ENCODE assay signal across 12 mouse cellular contexts in genomic region chr13:85926825-85927737, GRCm38 (mm10).
DNase-seq lines count a peak whose midpoint lies in the region; ATAC-seq and TF ChIP-seq lines count a peak whose summit lies in the region.
"Had no signal": no experiment of that assay in that cellular context is flagged by ENCODE, and none has a peak within 500 bp of the region (broad histone marks: within the 10 kb centered on the region; RNA-seq: fewer than 3 reads in every experiment).

No protein-coding gene starts in this region.

- peak; percentile 73; the same call in 1 of the 2 replicates for ATAC-seq in limb, embryonic 11.5 days (ENCODE audit: insufficient number of reproducible peaks, low FRiP score, low TSS enrichment, low read depth)
- peak; percentile 72 for ATAC-seq in midbrain, embryonic 14.5 days (ENCODE audit: low FRiP score, low TSS enrichment)
- ATAC-seq: activated CD4-positive, CD25-positive, alpha-beta regulatory T cell, adult 4 months had no signal

- no peaks in the 10 kb centered on the region for H3K4me1 ChIP-seq in limb, embryonic 11.5 days (ENCODE audit: control insufficient read depth, insufficient read depth, low read length)
- peaks cover 9% of the 10 kb centered on the region for H3K4me1 ChIP-seq in limb, embryonic 10.5 days
- H3K4me1 ChIP-seq in midbrain, embryonic 14.5 days (ENCODE audit: control insufficient read depth, insufficient read depth, low read length): 0 out of 2 replicates have a peak, but pooled peaks cover 3% of the 10 kb centered on the region
- H3K4me1 ChIP-seq: embryonic facial prominence, embryonic 13.5 days had no signal

- no peaks in the 10 kb centered on the region for H3K9me3 ChIP-seq in limb, embryonic 11.5 days (ENCODE audit: control insufficient read depth, low read length)
- no peaks in the 10 kb centered on the region for H3K9me3 ChIP-seq in limb, embryonic 10.5 days (replicated peaks)
- no peaks in the 10 kb centered on the region for H3K9me3 ChIP-seq in midbrain, embryonic 14.5 days (ENCODE audit: control insufficient read depth, low read length)
- H3K9me3 ChIP-seq: embryonic facial prominence, embryonic 13.5 days had no signal

- no peaks in the 10 kb centered on the region for H3K27me3 ChIP-seq in limb, embryonic 11.5 days (ENCODE audit: control insufficient read depth, insufficient read depth, low read length)
- no peaks in the 10 kb centered on the region for H3K27me3 ChIP-seq in limb, embryonic 10.5 days (ENCODE audit: low read depth, poor library complexity, severe bottlenecking)
- H3K27me3 ChIP-seq in midbrain, embryonic 14.5 days (ENCODE audit: control insufficient read depth, insufficient read depth, low read length): no peaks in the 10 kb centered on the region
- H3K27me3 ChIP-seq: embryonic facial prominence, embryonic 13.5 days had no signal

- H3K9ac ChIP-seq in limb, embryonic 11.5 days (ENCODE audit: low read length): no peak overlapping the region
- no peak overlapping the region for H3K9ac ChIP-seq in midbrain, embryonic 14.5 days (replicated peaks; ENCODE audit: low read length)
- H3K9ac ChIP-seq: embryonic facial prominence, embryonic 13.5 days had no signal

- no peak overlapping the region for H3K27ac ChIP-seq in limb, embryonic 11.5 days (replicated peaks; ENCODE audit: low read depth, low read length)
- H3K27ac ChIP-seq in limb, embryonic 10.5 days: no peak overlapping the region
- H3K27ac ChIP-seq in midbrain, embryonic 14.5 days (replicated peaks; ENCODE audit: low read depth, low read length): peak overlapping the region; percentile 49
- H3K27ac ChIP-seq: embryonic facial prominence, embryonic 13.5 days had no signal

- TF ChIP-seq POLR2A in brain, embryonic 14.5 days (IDR thresholded peaks at IDR 0.05; ENCODE audit: borderline replicate concordance, extremely low read depth, insufficient read depth, insufficient read length, poor library complexity, severe bottlenecking): no peak

- no peak for TF ChIP-seq CTCF in brain, embryonic 14.5 days (IDR thresholded peaks at IDR 0.05; ENCODE audit: borderline replicate concordance, extremely low read depth, insufficient read depth, insufficient read length)

- no peaks in the 10 kb centered on the region for H3K36me3 ChIP-seq in limb, embryonic 11.5 days (ENCODE audit: control insufficient read depth, insufficient read depth, low read length)
- no peaks in the 10 kb centered on the region for H3K36me3 ChIP-seq in limb, embryonic 10.5 days
- no peaks in the 10 kb centered on the region for H3K36me3 ChIP-seq in midbrain, embryonic 14.5 days (ENCODE audit: control insufficient read depth, insufficient read depth, low read length)
- H3K36me3 ChIP-seq: embryonic facial prominence, embryonic 13.5 days had no signal

- no peak overlapping the region for H3K4me2 ChIP-seq in limb, embryonic 11.5 days (ENCODE audit: low read depth, severe bottlenecking)
- no peak overlapping the region for H3K4me2 ChIP-seq in midbrain, embryonic 14.5 days (ENCODE audit: low read length)
- H3K4me2 ChIP-seq: embryonic facial prominence, embryonic 13.5 days had no signal

- H3K4me3 ChIP-seq in limb, embryonic 11.5 days (ENCODE audit: low read depth, low read length): no peak overlapping the region
- no peak overlapping the region for H3K4me3 ChIP-seq in limb, embryonic 10.5 days
- no peak overlapping the region for H3K4me3 ChIP-seq in midbrain, embryonic 14.5 days (replicated peaks; ENCODE audit: low read depth, low read length)
- H3K4me3 ChIP-seq: embryonic facial prominence, embryonic 13.5 days had no signal

- no peak for DNase-seq in limb, embryonic 11.5 days (ENCODE audit: low spot score)
- no peak for DNase-seq in limb, embryonic 10.5 days (ENCODE audit: low spot score)
- DNase-seq in brain, embryonic 14.5 days (ENCODE audit: low read depth): peak; percentile 94
- DNase-seq in forelimb bud, embryonic 11.5 days (ENCODE audit: low read depth, low spot score): peak; percentile 8
- peak; percentile 41 for DNase-seq in midbrain, embryonic 14.5 days
- no peak for DNase-seq in urinary bladder, postnatal 10 days (ENCODE audit: low spot score)
- DNase-seq in adipocyte (ENCODE audit: low spot score): no peak
- no peak for DNase-seq in urinary bladder, postnatal 14 days (ENCODE audit: low spot score)
- DNase-seq: gastrocnemius, postnatal 10 days; thymus, adult 2 months had no signal

- WGBS in limb, embryonic 11.5 days: 57% methylated on average over 4 of the region's 4 CpGs
- WGBS in limb, embryonic 10.5 days: 77% methylated on average over 4 of the region's 4 CpGs
- WGBS in midbrain, embryonic 14.5 days: 56% methylated on average over 4 of the region's 4 CpGs

Comparison
In these comparisons a context has a peak if more than half of its experiments do, and no peak if none do; other contexts are left out.
1. DNase-seq: peak in brain, embryonic 14.5 days (single experiment), forelimb bud, embryonic 11.5 days (single experiment) and midbrain, embryonic 14.5 days (single experiment); none in limb, embryonic 11.5 days (single experiment), limb, embryonic 10.5 days (single experiment), urinary bladder, postnatal 10 days (single experiment), adipocyte (single experiment) and urinary bladder, postnatal 14 days (single experiment).